Mouse (Mus musculus) A20 (cell line): ENCODE measurements at regions not wholly inside any gene's neighbourhood (a gene's known extent, or its start where the extent isn't known, plus 50 kb on each side); places are given as distances from the start of the nearest gene placed in this dataset.

ENCODE experiments used
- DNase-seq: peaks from one replicate; pipeline ENCODE4 v3.0.0-alpha.2; 2011; ENCODE audit warnings: low read depth, low spot score

DNA sequence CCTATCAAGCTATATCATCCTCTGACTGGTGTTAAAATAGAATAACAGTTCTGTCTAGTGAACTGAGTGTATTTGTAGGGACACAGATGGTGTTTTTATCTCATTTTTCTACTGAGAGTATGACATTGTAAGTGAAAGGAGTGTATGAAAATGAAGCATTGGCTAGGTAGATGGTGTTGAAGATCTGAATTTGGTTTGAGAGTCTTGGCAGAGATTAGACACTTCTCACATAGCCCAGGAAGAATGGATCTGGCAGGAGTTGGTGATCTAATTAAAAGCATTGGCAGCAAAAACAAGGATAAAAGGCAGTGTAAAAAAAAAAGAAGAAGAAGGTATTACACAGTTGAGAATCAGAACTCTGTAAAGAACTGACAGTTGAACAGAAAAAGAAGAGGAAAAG, 900.4 kb upstream of the Pabpc4l start:
- DNase-seq: no peak

GRCm38 (mm10) chr3:47316356-47317028, 868.5 kb upstream of the Pabpc4l start:
- DNase-seq: no peak

DNA sequence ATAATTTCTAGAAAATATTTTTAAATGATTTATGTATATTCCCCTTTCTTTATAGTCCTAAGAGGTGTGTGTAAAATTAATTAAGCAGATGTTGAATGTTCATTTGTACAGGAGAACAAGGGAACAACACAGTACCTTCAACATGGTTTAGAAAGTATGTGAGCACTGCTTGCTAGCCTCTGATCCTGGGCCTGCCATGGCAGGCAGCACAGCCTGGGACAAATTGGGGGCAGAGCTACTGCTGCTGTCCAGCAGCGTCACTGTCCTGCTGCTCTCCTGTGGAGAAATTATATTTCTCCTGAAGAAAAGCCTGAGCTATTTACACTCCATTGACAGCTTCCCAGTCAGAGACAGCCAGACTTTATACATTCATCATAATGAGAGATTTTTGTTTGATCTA, 833.8 kb upstream of the Pabpc4l start:
- no peak for DNase-seq

DNA sequence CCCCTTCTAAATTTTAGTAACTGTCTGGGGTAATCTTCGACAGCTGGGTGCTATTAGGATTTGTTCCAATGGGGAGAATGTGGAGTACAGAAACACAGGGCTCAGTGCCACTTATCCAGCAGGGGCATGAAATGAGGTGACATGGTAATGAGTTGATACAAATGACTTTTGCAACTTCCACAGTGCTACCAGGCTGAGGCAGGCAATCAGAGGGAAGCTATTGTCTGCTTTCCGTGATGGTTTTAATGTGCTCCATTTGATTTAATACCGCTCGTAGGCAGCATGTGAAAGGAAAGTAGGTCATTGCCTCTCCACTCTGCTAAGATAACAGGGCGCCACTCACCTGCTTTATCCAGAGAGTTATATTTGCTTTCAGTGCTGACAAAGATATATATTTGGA, 832.3 kb upstream of the Pabpc4l start:
- no peak for DNase-seq

- no peak for DNase-seq
Observed at GRCm38 (mm10) chr3:47241030-47241429, 793.0 kb upstream of the Pabpc4l start.

GRCm38 (mm10) chr3:47230234-47230633, 782.2 kb upstream of the Pabpc4l start:
- peak; percentile 16 for DNase-seq

- no peak for DNase-seq
Observed at GRCm38 (mm10) chr3:47218587-47218986, 770.6 kb upstream of the Pabpc4l start.

DNA sequence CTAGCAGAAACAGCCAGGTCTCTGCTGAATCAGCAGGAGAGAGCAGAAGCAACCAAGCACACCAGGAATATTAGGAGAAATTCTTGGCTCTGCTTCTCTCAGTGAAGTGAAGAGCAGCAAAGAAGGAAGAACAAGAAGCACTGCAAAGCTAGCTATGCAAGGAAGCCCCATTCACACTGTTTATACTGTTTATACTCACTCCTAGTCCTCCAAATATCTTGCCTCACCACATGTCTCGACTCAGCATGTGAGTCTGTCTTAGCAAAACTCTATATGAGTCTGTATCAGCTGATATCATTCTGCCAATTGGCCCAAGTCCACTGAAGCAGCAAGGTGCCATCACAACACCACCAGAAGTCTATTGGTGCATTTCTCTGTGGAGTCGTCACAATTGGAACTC, 765.1 kb upstream of the Pabpc4l start:
- no peak for DNase-seq

GRCm38 (mm10) chr3:47197584-47197983, 749.6 kb upstream of the Pabpc4l start:
- no peak for DNase-seq

DNA sequence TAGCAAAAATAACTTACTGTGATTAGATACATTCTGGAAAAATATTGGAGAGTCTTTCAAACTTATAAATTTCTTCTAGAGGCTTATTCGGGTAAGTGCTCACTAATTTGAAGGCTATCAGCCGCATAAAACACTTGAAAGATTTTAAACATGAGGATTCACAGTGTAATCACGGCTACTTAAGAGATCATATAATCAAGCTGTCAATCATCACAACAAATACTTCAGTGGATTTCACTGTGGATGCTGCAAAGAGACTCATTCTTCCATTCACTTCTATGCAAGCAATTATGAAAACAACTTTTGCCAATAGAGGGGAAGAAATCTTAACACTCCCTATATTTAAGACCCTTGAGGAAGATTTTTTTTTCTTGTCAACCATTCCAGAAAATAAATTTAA, 736.2 kb upstream of the Pabpc4l start:
- DNase-seq: no peak

DNA sequence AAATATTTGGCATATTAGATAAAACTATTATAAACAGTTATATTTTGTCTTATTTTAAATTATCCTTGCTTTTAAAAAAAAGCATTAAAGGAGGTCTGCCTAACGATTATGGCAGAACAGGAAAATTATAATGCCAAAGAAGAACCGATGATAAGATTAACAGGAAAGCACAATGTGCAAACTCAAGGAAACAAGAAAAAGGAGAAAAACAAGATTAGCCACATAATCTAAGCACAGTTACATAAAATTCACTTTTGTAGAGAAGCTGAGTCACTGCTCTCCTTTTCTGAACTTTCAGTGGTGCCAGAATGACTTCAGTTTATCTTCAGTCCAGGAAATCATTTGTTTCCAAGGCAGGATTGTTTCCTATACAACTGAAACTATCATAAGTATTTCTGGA, 734.7 kb upstream of the Pabpc4l start:
- no peak for DNase-seq

GRCm38 (mm10) chr3:47180377-47180776, 732.4 kb upstream of the Pabpc4l start:
- DNase-seq: no peak
